Mouse (Mus musculus): ENCODE data around the gene Sult2a6. TPM values are rescaled to one million over a fixed set of nuclear protein-coding genes. Genes with fewer than 3 reads are reported as not detected.

Sult2a6 gene
- polyA plus RNA-seq (2014; fragmentation: Nextera tagmentation; extraction: Ambion mirVana): not detected in 2 replicates

DNA sequence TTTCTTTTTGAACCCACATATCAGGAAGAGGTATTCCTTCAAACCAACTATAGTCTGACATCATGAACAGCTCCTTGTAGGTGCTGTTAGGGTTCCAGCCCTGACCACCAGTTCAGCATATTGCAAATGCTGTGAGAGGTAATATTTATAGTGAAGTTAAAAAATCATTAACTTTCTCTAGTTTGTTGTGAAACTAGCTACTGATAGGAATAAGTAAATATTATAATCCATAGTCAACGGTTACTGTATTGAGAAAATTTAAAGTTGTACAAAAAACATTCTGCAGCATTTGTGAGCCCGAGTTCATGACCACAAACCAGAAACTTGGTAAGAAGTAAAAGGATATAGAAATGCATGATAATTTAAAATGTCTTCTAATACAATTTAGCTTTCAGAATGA is at the start of gene Sult2a6:
Sult2a6 (minus strand) TSS at position 101 of the 400 bp plus-strand sequence.
- Histone ChIP-seq H3K9ac (replicated peaks; ENCODE audit: low read depth, low read length) (no peak within 1 kb of the TSS), H3K9me3 (ENCODE audit: control insufficient read depth, low read length) (peaks cover 3% of the 10 kb centered on the region; the same call in 1 of the 2 replicates), H3K4me1 (ENCODE audit: control insufficient read depth, insufficient read depth, low read length) (no peaks in the 10 kb centered on the region), H3K27me3 (ENCODE audit: control insufficient read depth, insufficient read depth, low read length) (no peaks in the 10 kb centered on the region), H3K36me3 (ENCODE audit: control insufficient read depth, insufficient read depth, low read length) (no peaks in the 10 kb centered on the region), H3K4me3 (ENCODE audit: low read depth, low read length) (no peak within 1 kb of the TSS), H3K27ac (ENCODE audit: low read depth, low read length) (no peak within 1 kb of the TSS), H3K4me2 (ENCODE audit: low read depth, low read length) (no peak within 1 kb of the TSS)
- no peak for ATAC-seq (ENCODE audit: low read depth)
- whole genome bisulfite sequencing: 82% methylated on average over 2 of the region's 2 CpGs

DNA sequence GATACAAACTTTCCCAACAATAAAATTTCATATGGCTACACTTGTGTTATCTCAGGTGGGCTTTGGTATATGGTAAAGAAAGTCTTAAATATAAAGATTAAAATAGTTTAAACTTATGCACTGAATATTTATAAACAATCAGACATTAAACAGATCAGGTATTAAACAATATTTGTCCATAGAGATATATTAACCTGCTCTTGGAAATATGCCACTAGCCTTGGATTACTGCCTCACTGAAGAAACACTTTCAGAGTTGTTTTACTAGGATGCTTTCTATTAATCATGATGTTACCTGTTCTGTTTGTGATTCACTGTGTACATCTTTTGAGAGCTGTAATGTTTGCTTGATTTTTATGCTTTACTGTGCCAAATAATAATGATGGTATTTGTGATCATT is 39.4 kb downstream of the Sult2a6 start:
- no peak overlapping the region for H3K9ac ChIP-seq (replicated peaks; ENCODE audit: low read depth, low read length)
- no peak for ATAC-seq (ENCODE audit: low read depth)
- H3K27me3 ChIP-seq (ENCODE audit: control insufficient read depth, insufficient read depth, low read length): no peaks in the 10 kb centered on the region
- H3K9me3 ChIP-seq (ENCODE audit: control insufficient read depth, low read length): peaks cover 4% of the 10 kb centered on the region
- no peaks in the 10 kb centered on the region for H3K36me3 ChIP-seq (ENCODE audit: control insufficient read depth, insufficient read depth, low read length)
- no peak overlapping the region for H3K4me2 ChIP-seq (ENCODE audit: low read depth, low read length)
- no peaks in the 10 kb centered on the region for H3K4me1 ChIP-seq (ENCODE audit: control insufficient read depth, insufficient read depth, low read length)
- no peak overlapping the region for H3K27ac ChIP-seq (ENCODE audit: low read depth, low read length)
- no peak overlapping the region for H3K4me3 ChIP-seq (ENCODE audit: low read depth, low read length)

DNA sequence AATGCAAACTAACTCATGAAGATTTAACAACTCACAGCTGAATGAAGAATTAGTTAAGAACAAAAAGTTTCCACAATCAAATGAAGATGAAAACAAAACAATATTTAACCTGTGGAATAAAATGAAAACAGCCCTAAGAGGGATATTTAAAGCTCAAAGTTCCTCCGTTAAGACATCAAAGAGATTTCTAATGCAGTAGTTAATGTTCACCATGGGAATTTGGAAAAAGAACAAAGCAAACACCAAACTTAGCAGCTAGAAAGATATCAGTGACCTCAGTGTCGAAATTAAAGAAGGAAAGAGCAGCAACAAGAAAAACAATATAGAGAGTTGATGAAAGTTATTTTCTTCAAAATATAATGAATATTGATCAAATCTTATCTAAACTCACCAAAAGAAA is 51.3 kb downstream of the Sult2a6 start:
- no peak overlapping the region for H3K27ac ChIP-seq (ENCODE audit: low read depth, low read length)
- no peak for ATAC-seq (ENCODE audit: low read depth)
- 0 out of 2 replicates have a peak, but pooled peaks cover 4% of the 10 kb centered on the region for H3K9me3 ChIP-seq (ENCODE audit: control insufficient read depth, low read length)
- WGBS: 85% methylated on average over 2 of the region's 2 CpGs
- H3K4me1 ChIP-seq (ENCODE audit: control insufficient read depth, insufficient read depth, low read length): no peaks in the 10 kb centered on the region
- no peaks in the 10 kb centered on the region for H3K36me3 ChIP-seq (ENCODE audit: control insufficient read depth, insufficient read depth, low read length)
- no peaks in the 10 kb centered on the region for H3K27me3 ChIP-seq (ENCODE audit: control insufficient read depth, insufficient read depth, low read length)
- H3K4me3 ChIP-seq (ENCODE audit: low read depth, low read length): no peak overlapping the region
- H3K9ac ChIP-seq (replicated peaks; ENCODE audit: low read depth, low read length): no peak overlapping the region
- H3K4me2 ChIP-seq (ENCODE audit: low read depth, low read length): no peak overlapping the region

DNA sequence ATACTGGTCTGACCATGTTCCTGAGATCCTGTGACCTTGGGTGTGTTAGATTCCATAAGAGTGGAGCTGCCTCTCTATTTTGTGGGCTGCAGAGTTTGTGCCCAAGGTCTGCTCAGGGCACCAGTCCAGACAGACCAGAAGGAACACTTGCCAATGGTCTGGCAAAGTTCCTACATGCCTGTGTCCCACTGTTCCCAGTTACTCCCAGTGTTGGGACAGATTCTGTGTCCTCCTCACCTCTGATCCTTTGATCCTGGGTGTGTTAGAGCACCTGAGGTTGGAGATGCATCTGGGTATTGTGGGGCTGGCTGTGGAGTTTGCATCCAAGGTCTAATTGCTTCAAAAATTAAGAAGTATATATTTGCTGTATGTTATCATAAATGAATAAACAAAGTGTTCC is 52.2 kb downstream of the Sult2a6 start:
- Histone ChIP-seq H3K27ac (ENCODE audit: low read depth, low read length) (no peak overlapping the region), H3K4me3 (ENCODE audit: low read depth, low read length) (no peak overlapping the region), H3K36me3 (ENCODE audit: control insufficient read depth, insufficient read depth, low read length) (no peaks in the 10 kb centered on the region), H3K4me1 (ENCODE audit: control insufficient read depth, insufficient read depth, low read length) (no peaks in the 10 kb centered on the region), H3K9ac (replicated peaks; ENCODE audit: low read depth, low read length) (no peak overlapping the region), H3K9me3 (ENCODE audit: control insufficient read depth, low read length) (no peaks in the 10 kb centered on the region), H3K4me2 (ENCODE audit: low read depth, low read length) (no peak overlapping the region), H3K27me3 (ENCODE audit: control insufficient read depth, insufficient read depth, low read length) (no peaks in the 10 kb centered on the region)
- ATAC-seq (ENCODE audit: low read depth): no peak

Other genes starting within 250 kb of the Sult2a6 start
- not detected in 2 replicates for gene Sult2a3, start 131.8 kb downstream of the Sult2a6 start, polyA plus RNA-seq (2014; fragmentation: Nextera tagmentation; extraction: Ambion mirVana)
- gene Obox8, start 78.7 kb upstream of the Sult2a6 start, polyA plus RNA-seq (2014; fragmentation: Nextera tagmentation; extraction: Ambion mirVana): not detected in 2 replicates
- gene Sult2a8, start 191.9 kb upstream of the Sult2a6 start, polyA plus RNA-seq (2014; fragmentation: Nextera tagmentation; extraction: Ambion mirVana): not detected in 2 replicates
- not detected in 2 replicates for gene Sult2a7, start 239.4 kb upstream of the Sult2a6 start, polyA plus RNA-seq (2014; fragmentation: Nextera tagmentation; extraction: Ambion mirVana)